Mouse (Mus musculus): ENCODE results near the gene Tesk1. TPM values are rescaled to one million over a fixed set of nuclear protein-coding genes. Genes with fewer than 3 reads are reported as not detected.

The Tesk1 gene
- total RNA-seq, 1 experiment from 2014 or later = 12.9 TPM

- ATAC-seq (replicated peaks; ENCODE audit: insufficient number of reproducible peaks, low FRiP score, low TSS enrichment, poor library complexity, severe bottlenecking) = no peak
These were observed 970 bp downstream of the Tesk1 start for GRCm38 (mm10) chr4:43442456-43443361.

GRCm38 (mm10) chr4:43443511-43443910 is 1.8 kb downstream of the Tesk1 start:
- no peak for ATAC-seq (replicated peaks; ENCODE audit: insufficient number of reproducible peaks, low FRiP score, low TSS enrichment, poor library complexity, severe bottlenecking)

GRCm38 (mm10) chr4:43447251-43447650 is 5.5 kb downstream of the Tesk1 start:
- no peak for ATAC-seq (replicated peaks; ENCODE audit: insufficient number of reproducible peaks, low FRiP score, low TSS enrichment, poor library complexity, severe bottlenecking)

GRCm38 (mm10) chr4:43448554-43448953 is 6.8 kb downstream of the Tesk1 start:
- ATAC-seq (replicated peaks; ENCODE audit: insufficient number of reproducible peaks, low FRiP score, low TSS enrichment, poor library complexity, severe bottlenecking) = no peak

- no peak for ATAC-seq (replicated peaks; ENCODE audit: insufficient number of reproducible peaks, low FRiP score, low TSS enrichment, poor library complexity, severe bottlenecking)
These were observed 10.6 kb downstream of the Tesk1 start for GRCm38 (mm10) chr4:43452315-43452714.

- ATAC-seq (replicated peaks; ENCODE audit: insufficient number of reproducible peaks, low FRiP score, low TSS enrichment, poor library complexity, severe bottlenecking) = no peak
These were observed 11.7 kb downstream of the Tesk1 start for GRCm38 (mm10) chr4:43453413-43453812.

- peak; percentile 74 for ATAC-seq (replicated peaks; ENCODE audit: insufficient number of reproducible peaks, low FRiP score, low TSS enrichment, poor library complexity, severe bottlenecking)
These were observed 12.5 kb downstream of the Tesk1 start, which contains the start of gene Cd72 for GRCm38 (mm10) chr4:43454041-43454836. Cd72 (minus strand) TSS chr4:43454628.

- ATAC-seq (replicated peaks; ENCODE audit: insufficient number of reproducible peaks, low FRiP score, low TSS enrichment, poor library complexity, severe bottlenecking) = peak; percentile 37; the same call in 1 of the 2 replicates
These were observed 14.7 kb downstream of the Tesk1 start for GRCm38 (mm10) chr4:43456470-43456869.

DNA sequence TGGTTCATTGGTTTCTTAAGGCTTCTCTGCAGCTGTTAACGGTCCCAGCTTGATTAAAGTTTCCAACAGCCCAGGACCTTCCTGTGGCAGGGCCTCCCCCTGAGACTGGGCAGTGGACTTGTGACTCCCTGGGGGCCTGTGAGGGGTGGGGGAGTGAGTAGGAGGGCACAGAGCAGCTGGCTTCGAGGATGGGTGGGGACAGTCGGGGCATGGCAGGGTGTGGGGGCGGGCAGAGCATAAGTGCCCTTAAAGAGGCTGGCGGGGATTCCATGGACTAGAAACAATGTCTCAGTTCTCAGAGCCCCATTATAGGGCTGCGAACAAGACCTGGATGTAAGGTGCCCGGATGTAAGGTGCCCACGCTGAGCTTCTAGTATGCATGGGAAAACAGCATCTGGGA is 15.4 kb downstream of the Tesk1 start:
- ATAC-seq (replicated peaks; ENCODE audit: insufficient number of reproducible peaks, low FRiP score, low TSS enrichment, poor library complexity, severe bottlenecking) = no peak

DNA sequence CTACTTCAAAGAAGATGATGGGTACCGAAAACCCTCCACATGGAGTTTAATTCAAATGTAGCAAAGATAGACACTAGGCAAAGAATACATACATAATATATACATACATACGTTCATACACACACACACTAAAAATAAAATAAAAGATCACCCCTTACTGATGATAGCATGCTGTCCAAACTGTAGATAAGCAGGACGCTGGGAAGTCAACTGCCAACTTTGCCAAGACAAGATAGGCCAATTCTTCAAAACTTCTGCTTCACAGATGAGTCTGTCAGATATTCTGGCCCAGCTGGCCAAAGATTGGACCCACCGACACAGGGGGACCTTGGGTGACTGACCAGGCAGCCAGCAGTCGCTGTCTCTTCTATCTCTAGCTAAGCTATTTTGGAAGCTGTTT is 21.4 kb downstream of the Tesk1 start:
- ATAC-seq (replicated peaks; ENCODE audit: insufficient number of reproducible peaks, low FRiP score, low TSS enrichment, poor library complexity, severe bottlenecking) = no peak

GRCm38 (mm10) chr4:43465935-43466334 is 24.2 kb downstream of the Tesk1 start:
- no peak for ATAC-seq (replicated peaks; ENCODE audit: insufficient number of reproducible peaks, low FRiP score, low TSS enrichment, poor library complexity, severe bottlenecking)

- ATAC-seq (replicated peaks; ENCODE audit: insufficient number of reproducible peaks, low FRiP score, low TSS enrichment, poor library complexity, severe bottlenecking) = no peak
These were observed 25.1 kb downstream of the Tesk1 start for GRCm38 (mm10) chr4:43466872-43467271.

GRCm38 (mm10) chr4:43470301-43470700 is 28.6 kb downstream of the Tesk1 start:
- peak; percentile 60; the same call in 1 of the 2 replicates for ATAC-seq (replicated peaks; ENCODE audit: insufficient number of reproducible peaks, low FRiP score, low TSS enrichment, poor library complexity, severe bottlenecking)

- no peak for ATAC-seq (replicated peaks; ENCODE audit: insufficient number of reproducible peaks, low FRiP score, low TSS enrichment, poor library complexity, severe bottlenecking)
These were observed 31.9 kb downstream of the Tesk1 start for GRCm38 (mm10) chr4:43473636-43474035.

DNA sequence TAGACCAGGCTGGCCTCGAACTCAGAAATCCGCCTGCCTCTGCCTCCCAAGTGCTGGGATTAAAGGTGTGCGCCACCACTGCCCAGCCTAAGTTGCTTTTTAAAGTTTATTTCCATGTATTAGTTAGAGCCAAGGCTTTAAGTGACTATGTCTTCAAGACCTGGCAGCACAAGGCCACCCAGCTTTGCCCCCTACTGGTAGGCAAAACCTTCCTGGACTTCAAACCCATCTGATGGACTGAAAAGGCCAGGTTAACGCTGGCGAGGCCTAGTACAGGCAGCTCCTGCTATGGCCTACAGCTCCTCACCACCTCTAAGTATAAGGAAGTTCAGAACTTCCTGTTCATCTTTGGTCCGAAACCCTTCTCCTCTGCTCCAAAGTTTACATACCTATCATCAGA is 34.9 kb downstream of the Tesk1 start:
- ATAC-seq (replicated peaks; ENCODE audit: insufficient number of reproducible peaks, low FRiP score, low TSS enrichment, poor library complexity, severe bottlenecking) = no peak

DNA sequence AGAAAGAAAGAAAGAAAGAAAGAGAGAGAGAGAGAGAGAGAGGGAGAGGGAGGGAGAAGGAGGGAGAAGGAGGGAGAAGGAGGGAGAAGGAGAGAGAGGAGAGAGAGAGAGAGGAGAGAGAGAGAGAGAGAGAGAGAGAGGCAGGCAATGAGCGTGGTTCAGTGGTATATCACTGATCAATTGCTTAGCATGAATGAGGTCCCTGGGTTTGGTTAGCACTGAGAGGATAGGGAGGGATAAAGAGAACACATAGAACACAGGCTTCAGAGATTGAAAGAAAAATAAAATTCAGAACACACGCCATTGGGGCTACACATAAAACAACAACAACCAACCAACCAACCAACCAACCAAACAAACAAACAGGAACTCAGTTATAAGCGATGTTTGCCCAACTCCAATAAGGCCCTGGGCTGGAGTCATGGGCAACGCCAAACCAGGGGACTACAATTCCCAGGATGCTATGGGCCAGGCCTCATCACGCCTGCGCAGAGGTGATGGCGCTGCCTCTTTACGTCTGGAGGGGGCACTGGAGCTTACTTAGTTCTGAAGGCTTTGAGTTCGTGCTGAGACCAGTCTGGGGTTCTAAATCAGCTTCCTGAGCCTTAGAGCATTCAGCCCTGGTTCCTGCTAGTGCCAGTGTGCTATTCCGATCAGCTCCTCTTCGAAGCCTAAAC is 36.3 kb downstream of the Tesk1 start:
- ATAC-seq (replicated peaks; ENCODE audit: insufficient number of reproducible peaks, low FRiP score, low TSS enrichment, poor library complexity, severe bottlenecking) = peak; percentile 95

GRCm38 (mm10) chr4:43478534-43478858 is 36.8 kb downstream of the Tesk1 start:
- no peak for ATAC-seq (replicated peaks; ENCODE audit: insufficient number of reproducible peaks, low FRiP score, low TSS enrichment, poor library complexity, severe bottlenecking)

DNA sequence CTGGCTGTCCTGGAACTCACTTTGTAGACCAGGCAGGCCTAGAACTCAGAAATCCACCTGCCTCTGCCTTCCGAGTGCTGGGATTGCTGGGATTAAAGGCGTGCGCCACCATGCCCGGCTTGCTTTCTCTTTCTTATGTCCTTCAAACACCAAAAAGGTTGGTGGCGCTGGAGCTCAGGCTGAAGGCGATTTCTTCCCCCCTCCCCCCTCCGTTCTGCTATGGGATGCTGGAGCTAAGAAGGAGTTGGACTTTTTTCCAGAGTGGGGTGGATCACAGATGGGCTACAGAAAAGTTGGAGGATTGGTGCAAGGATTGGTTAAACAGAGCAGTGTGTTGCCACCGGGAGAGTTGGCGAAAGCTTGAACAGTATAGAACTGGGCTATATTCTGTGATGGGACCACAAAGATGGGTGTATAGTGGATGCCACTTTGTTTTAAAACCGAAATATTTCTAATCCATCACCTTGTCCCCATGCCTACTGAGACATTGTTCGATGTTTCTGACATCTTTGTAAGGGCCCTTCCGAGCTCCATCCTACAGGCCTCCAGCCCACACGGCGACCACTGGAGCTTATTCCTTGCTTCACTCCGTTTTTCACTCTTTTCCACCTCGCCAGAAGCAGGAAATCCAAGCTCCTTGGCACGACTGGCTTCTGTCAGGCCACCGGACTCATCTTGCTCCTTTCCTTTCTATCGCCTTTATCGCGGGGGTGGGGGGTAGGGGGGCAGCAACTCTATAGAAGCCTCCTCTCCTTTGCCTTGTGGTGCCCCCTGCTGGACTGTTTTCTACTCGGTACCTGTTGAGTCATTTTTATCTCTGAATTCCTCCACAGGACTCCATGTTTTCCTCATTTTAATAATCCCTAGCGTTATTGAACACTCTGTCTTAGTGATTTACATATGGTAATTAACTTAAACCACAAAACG is 37.4 kb downstream of the Tesk1 start:
- ATAC-seq (replicated peaks; ENCODE audit: insufficient number of reproducible peaks, low FRiP score, low TSS enrichment, poor library complexity, severe bottlenecking) = no peak
